Mouse (Mus musculus): ENCODE measurements around the gene Igfbp6. TPM values are rescaled to one million over a fixed set of nuclear protein-coding genes. Genes with fewer than 3 reads are reported as not detected.

The Igfbp6 gene
- 60.7 and 79.8 TPM in 2 replicates for polyA plus RNA-seq (2015; fragmentation: Nextera tagmentation; extraction: Ambion mirVana)

GRCm38 (mm10) chr15:102144274-102144711, at the start of gene Igfbp6:
TSS of gene Igfbp6 (plus strand) at chr15:102144362.

GRCm38 (mm10) chr15:102100161-102100981, 43.8 kb upstream of the Igfbp6 start, which contains the start of gene Tns2:
TSS of gene Tns2 (plus strand) at chr15:102100413.

GRCm38 (mm10) chr15:102136129-102136758, 7.9 kb upstream of the Igfbp6 start, which contains the start of gene Spryd3:
TSS of gene Spryd3 (minus strand) at chr15:102136234.

GRCm38 (mm10) chr15:102150301-102151135, 6.4 kb downstream of the Igfbp6 start, which contains the start of gene Soat2:
TSS of gene Soat2 (plus strand) at chr15:102150526.

Other genes starting within 250 kb of the Igfbp6 start
- 0.51 and 0.82 TPM in 2 replicates for gene Krt4, start 219.6 kb upstream of the Igfbp6 start, polyA plus RNA-seq (2015; fragmentation: Nextera tagmentation; extraction: Ambion mirVana)
- 2.4 TPM in 1 of 2 replicates, not detected in the other for gene Krt79, start 204.0 kb upstream of the Igfbp6 start, polyA plus RNA-seq (2015; fragmentation: Nextera tagmentation; extraction: Ambion mirVana)
- gene Krt78, start 190.1 kb upstream of the Igfbp6 start, polyA plus RNA-seq (2015; fragmentation: Nextera tagmentation; extraction: Ambion mirVana) = 2.5 TPM in 1 of 2 replicates, not detected in the other
- 9.9 and 10.8 TPM in 2 replicates for gene Krt8, start 139.9 kb upstream of the Igfbp6 start, polyA plus RNA-seq (2015; fragmentation: Nextera tagmentation; extraction: Ambion mirVana)
- 5.0 and 6.7 TPM in 2 replicates for gene Krt18, start 116.2 kb upstream of the Igfbp6 start, polyA plus RNA-seq (2015; fragmentation: Nextera tagmentation; extraction: Ambion mirVana)
- 49.4 and 56.1 TPM in 2 replicates for gene Eif4b, start 70.6 kb upstream of the Igfbp6 start, polyA plus RNA-seq (2015; fragmentation: Nextera tagmentation; extraction: Ambion mirVana)
- 19.1 and 21.2 TPM in 2 replicates for gene Tns2, start 43.9 kb upstream of the Igfbp6 start, polyA plus RNA-seq (2015; fragmentation: Nextera tagmentation; extraction: Ambion mirVana)
- 11.7 and 13.3 TPM in 2 replicates for gene Spryd3, start 8.1 kb upstream of the Igfbp6 start, polyA plus RNA-seq (2015; fragmentation: Nextera tagmentation; extraction: Ambion mirVana)
- gene Soat2, start 6.2 kb downstream of the Igfbp6 start, polyA plus RNA-seq (2015; fragmentation: Nextera tagmentation; extraction: Ambion mirVana) = 0.14 and 0.22 TPM in 2 replicates
- 25.8 and 26.2 TPM in 2 replicates for gene Zfp740, start 58.9 kb downstream of the Igfbp6 start, polyA plus RNA-seq (2015; fragmentation: Nextera tagmentation; extraction: Ambion mirVana)
- gene Csad, start 60.4 kb downstream of the Igfbp6 start, polyA plus RNA-seq (2015; fragmentation: Nextera tagmentation; extraction: Ambion mirVana) = 37.1 and 53.2 TPM in 2 replicates
- gene Itgb7, start 87.6 kb downstream of the Igfbp6 start, polyA plus RNA-seq (2015; fragmentation: Nextera tagmentation; extraction: Ambion mirVana) = 1.8 and 2.2 TPM in 2 replicates
- gene Rarg, start 113.2 kb downstream of the Igfbp6 start, polyA plus RNA-seq (2015; fragmentation: Nextera tagmentation; extraction: Ambion mirVana) = 8.4 and 11.5 TPM in 2 replicates
- 0.06 TPM in 1 of 2 replicates, not detected in the other for gene Gm9918, start 126.2 kb downstream of the Igfbp6 start, polyA plus RNA-seq (2015; fragmentation: Nextera tagmentation; extraction: Ambion mirVana)
- gene Mfsd5, start 135.1 kb downstream of the Igfbp6 start, polyA plus RNA-seq (2015; fragmentation: Nextera tagmentation; extraction: Ambion mirVana) = 30.0 and 37.6 TPM in 2 replicates
- gene Espl1, start 151.9 kb downstream of the Igfbp6 start, polyA plus RNA-seq (2015; fragmentation: Nextera tagmentation; extraction: Ambion mirVana) = 2.5 and 3.5 TPM in 2 replicates
- 270 and 314 TPM in 2 replicates for gene Pfdn5, start 181.8 kb downstream of the Igfbp6 start, polyA plus RNA-seq (2015; fragmentation: Nextera tagmentation; extraction: Ambion mirVana)
- gene Myg1, start 187.3 kb downstream of the Igfbp6 start, polyA plus RNA-seq (2015; fragmentation: Nextera tagmentation; extraction: Ambion mirVana) = 30.0 and 30.5 TPM in 2 replicates
- 11.4 and 14.4 TPM in 2 replicates for gene Aaas, start 206.4 kb downstream of the Igfbp6 start, polyA plus RNA-seq (2015; fragmentation: Nextera tagmentation; extraction: Ambion mirVana)
- 0.13 and 0.35 TPM in 2 replicates for gene Sp7, start 222.8 kb downstream of the Igfbp6 start, polyA plus RNA-seq (2015; fragmentation: Nextera tagmentation; extraction: Ambion mirVana)

Data from skeletal muscle tissue, postnatal 0 days (tissue).